Mouse (Mus musculus) bone marrow macrophage, adult 2 months (primary cell): ENCODE measurements at regions not wholly inside any gene's neighbourhood (a gene's known extent, or its start where the extent isn't known, plus 50 kb on each side); places are given as distances from the start of the nearest gene placed in this dataset.

Experiments used
- H3K27ac ChIP-seq: 2 replicates; pipeline ENCODE4 v1.5.1; 2012; ENCODE audit warnings: low read depth, low read length; ENCODE audit not compliant: insufficient read depth
- H3K4me1 ChIP-seq: 2 replicates; pipeline ENCODE4 v1.6.1; 2012; ENCODE audit warnings: low read length; ENCODE audit not compliant: control insufficient read depth, insufficient read depth
- H3K4me3 ChIP-seq: 2 replicates; pipeline ENCODE4 v1.5.1; 2012; ENCODE audit warnings: mild to moderate bottlenecking, low read length, moderate library complexity; ENCODE audit not compliant: insufficient read depth
- CTCF ChIP-seq: IDR thresholded peaks from 2 replicates; pipeline ENCODE4 v1.5.1; 2012; ENCODE audit warnings: low read depth, mild to moderate bottlenecking, low read length, moderate library complexity
- POLR2A ChIP-seq: IDR thresholded peaks from 2 replicates; pipeline ENCODE4 v1.6.1; 2012; ENCODE audit warnings: mild to moderate bottlenecking, low read depth, low read length, borderline replicate concordance

DNA sequence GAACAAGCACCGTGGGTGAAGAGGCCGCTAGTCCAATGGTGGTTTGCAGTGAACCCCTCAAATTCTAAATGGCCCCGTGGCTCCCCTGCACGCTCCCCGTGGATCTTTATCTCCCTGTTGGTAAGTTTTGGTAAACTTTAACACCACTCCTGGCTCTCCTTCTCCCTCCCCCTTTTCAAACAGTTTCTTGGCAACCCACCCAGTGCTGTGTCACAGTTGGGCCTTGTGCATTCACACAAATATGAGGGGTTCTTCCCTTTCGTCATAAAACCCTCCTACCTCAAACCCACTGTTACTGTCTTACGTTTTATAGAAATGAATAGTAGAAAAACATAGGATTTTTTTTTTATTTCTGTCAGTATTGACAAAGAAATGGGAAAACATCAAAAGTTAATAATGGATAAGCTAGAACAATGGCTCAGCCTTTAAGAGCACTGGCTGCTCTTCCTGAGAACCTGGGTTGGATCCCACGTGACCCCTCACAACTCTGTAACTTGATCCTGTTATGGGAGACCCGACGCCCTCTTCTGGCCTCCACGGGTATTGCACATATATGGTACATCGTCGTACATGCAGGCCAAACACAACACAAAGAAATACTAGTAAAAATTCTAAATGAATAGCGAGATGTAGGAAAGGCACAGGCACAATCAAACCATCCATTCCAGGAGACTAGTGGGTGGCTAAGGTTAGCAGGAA, 71.1 kb upstream of the Man2a1 start:
- no peak overlapping the region for H3K27ac ChIP-seq
- H3K4me3 ChIP-seq = no peak overlapping the region
- H3K4me1 ChIP-seq = 0 out of 2 replicates have a peak, but pooled peaks cover 2% of the 10 kb centered on the region
- TF ChIP-seq CTCF (peak; percentile 13; the same call in 1 of the 2 replicates), POLR2A (no peak)

DNA sequence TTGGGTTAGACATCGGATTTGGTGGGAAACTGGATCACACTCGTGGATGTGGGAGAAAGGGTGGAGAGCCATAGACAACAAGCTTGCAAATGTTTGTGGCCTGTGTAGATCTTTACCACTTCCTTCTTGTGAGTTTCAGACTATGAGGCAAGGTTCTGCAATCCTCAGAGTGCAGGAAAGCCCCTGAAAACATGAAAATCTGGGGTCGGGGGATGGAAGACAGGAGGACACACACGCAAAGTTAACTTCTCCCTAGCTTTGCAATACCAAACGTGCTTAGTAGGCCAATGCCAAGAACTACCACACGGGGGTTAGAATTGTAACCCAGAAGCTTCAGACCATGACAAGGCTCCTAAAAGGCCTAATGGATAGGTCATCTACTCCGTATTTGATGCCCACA, 69.4 kb upstream of the Man2a1 start:
- no peak overlapping the region for H3K4me3 ChIP-seq
- TF ChIP-seq CTCF = no peak
- TF ChIP-seq POLR2A = no peak
- 0 out of 2 replicates have a peak, but pooled peaks cover 2% of the 10 kb centered on the region for H3K4me1 ChIP-seq
- H3K27ac ChIP-seq = no peak overlapping the region

DNA sequence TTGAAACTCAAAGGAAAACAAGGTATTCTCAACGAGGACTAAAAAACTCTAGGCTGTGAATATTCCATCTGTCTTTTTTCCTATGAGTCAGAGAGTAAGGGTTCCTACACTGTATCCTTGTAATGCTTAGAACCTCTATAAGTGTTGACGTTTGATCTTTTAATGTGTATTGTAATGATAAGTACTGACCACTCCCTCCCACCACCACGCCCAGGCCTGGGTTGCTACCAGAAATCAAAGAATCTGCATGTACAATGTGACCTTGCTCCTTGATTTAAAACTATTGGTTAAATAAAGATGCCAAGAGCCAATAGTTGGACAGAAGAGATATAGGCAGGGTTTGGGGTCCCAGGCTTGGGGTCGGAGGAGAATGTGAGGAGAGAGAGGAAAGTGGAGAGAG, 66.2 kb upstream of the Man2a1 start:
- H3K4me1 ChIP-seq = 0 out of 2 replicates have a peak, but pooled peaks cover 2% of the 10 kb centered on the region
- TF ChIP-seq CTCF = no peak
- no peak for TF ChIP-seq POLR2A
- no peak overlapping the region for H3K4me3 ChIP-seq

DNA sequence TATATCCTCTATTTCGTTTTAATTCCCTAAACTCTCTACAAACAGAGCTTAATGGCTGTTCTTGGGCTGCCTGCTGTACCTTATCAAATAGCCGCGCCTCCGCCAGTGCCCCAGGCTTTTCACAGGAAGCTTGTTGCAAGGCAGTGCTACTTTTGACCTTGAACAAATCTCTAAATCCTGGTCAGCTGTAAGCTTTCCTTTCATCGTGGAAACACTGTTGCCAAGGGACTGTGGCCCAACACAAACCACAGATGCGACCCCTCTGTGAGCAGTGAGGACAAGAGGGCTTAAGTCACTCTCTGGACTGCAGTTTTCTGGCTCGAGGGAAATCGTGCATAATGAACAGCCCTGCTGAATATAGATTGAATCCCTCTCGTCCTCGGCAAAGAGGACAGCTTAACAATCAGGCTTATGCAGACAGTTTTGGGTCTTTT, 62.0 kb upstream of the Man2a1 start:
- TF ChIP-seq POLR2A (no peak), CTCF (no peak)
- H3K27ac ChIP-seq = no peak overlapping the region
- H3K4me3 ChIP-seq = no peak overlapping the region
- no peaks in the 10 kb centered on the region for H3K4me1 ChIP-seq

More for the DNA sequence above, 66.2 kb upstream of the Man2a1 start:
- no peak overlapping the region for H3K27ac ChIP-seq

DNA sequence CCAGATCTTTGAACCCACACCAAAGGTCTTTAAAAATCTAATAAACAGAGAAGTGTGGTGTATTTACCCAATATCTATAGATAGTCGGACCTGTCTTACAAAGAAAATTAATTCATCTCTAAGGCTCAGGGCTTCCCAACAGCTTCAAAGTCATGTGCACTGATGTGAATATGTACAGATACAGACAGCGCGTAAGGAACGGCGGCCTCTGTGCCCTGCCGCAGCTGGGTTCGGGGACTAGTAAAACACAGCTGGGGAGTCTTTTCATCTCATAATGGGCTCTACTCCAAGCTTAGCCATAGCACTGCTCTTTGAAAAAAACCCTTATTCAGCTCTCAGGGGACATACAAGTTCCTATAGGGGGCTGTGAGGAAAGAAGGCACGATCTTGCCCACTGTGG, 60.1 kb upstream of the Man2a1 start:
- Histone ChIP-seq H3K27ac (no peak overlapping the region), H3K4me3 (no peak overlapping the region), H3K4me1 (no peaks in the 10 kb centered on the region)
- TF ChIP-seq CTCF = no peak
- TF ChIP-seq POLR2A = no peak

DNA sequence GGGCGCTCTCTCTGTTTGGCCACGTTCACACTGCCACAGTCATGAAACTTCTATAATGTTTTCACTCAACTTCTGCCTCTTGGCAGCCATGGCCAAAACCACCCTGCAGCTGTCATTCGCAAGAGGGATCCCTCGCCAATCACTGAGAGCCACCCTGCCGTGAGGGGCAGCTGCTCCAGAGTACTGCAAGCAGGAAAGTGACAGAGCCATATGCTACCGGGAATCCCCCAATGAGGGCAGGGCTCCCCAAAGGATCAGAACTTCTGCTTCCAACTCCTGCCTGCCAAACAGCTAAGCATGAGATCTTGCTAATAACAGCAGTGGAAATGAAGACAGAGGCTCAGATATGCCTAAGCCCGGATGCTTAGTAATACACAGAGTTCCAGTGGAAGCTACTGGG, 52.0 kb upstream of the Man2a1 start:
- TF ChIP-seq POLR2A (no peak), CTCF (no peak)

DNA sequence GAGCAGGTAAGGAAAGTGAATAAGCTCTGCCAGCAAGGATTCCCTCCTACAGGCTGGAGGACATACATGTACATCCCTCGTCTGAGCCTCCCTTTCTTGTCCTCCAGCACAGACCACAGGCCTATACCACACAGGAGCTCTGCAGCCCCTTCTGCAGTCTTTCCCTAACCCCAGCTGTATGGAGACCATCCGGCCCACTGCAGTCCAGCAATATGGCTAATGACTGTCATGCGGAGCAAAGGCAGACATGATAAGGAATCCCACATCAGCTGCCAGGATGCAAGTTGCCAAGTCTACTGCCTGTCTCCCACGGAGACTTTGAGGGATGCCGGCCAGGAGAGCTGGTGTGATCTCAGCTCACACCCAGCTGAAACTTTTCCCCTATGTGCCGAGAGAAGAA, 50.5 kb upstream of the Man2a1 start:
- no peak overlapping the region for H3K4me3 ChIP-seq
- no peak overlapping the region for H3K27ac ChIP-seq
- TF ChIP-seq POLR2A (no peak), CTCF (no peak)
- no peaks in the 10 kb centered on the region for H3K4me1 ChIP-seq

More for the DNA sequence above, 52.0 kb upstream of the Man2a1 start:
- no peaks in the 10 kb centered on the region for H3K4me1 ChIP-seq
- H3K27ac ChIP-seq = no peak overlapping the region
- H3K4me3 ChIP-seq = no peak overlapping the region
